Mouse (Mus musculus) heart, embryonic 16.5 days (tissue): ENCODE results near the gene Smarcc1. TPM values are rescaled to one million over a fixed set of nuclear protein-coding genes. Genes with fewer than 3 reads are reported as not detected.
A peak's percentile ranks its signal among the peaks of the same experiment; 100 is the strongest.
"Not testable (repeated sequence)": the region's sequence is repeated elsewhere in the genome, so short reads cannot be mapped to it uniquely, and the experiment has no call there.

Source experiments
- ATAC-seq: fragments of 200-750 bp; cut with Nextera tagmentation; replicated peaks from 2 replicates; pipeline ENCODE4 v1.8.0; 2017; ENCODE audit warnings: moderate number of reproducible peaks; ENCODE audit not compliant: insufficient read depth, low FRiP score; ENCODE audit errors: extremely low read depth
- H3K27ac ChIP-seq: fragments of 300-500 bp; sonication (generic); 2 replicates; pipeline ENCODE4 v1.5.1; 2014; ENCODE audit warnings: mild to moderate bottlenecking, low read length, control low read depth, moderate library complexity
- H3K27me3 ChIP-seq: fragments of 300-500 bp; sonication (generic); 2 replicates; pipeline ENCODE4 v1.6.1; 2014; ENCODE audit warnings: low read length, mixed read lengths; ENCODE audit not compliant: control insufficient read depth, insufficient read depth
- H3K36me3 ChIP-seq: fragments of 300-500 bp; sonication (generic); 2 replicates; pipeline ENCODE4 v1.6.1; 2014; ENCODE audit not compliant: control insufficient read depth, insufficient read depth
- H3K4me1 ChIP-seq: fragments of 300-500 bp; sonication (generic); 2 replicates; pipeline ENCODE4 v1.6.1; 2014; ENCODE audit warnings: low read length, mixed read lengths; ENCODE audit not compliant: control insufficient read depth, insufficient read depth
- H3K4me2 ChIP-seq: fragments of 300-500 bp; sonication (generic); 2 replicates; pipeline ENCODE4 v1.6.1; 2014; ENCODE audit warnings: low read depth, mild to moderate bottlenecking, control low read depth, low read length
- H3K4me3 ChIP-seq: fragments of 300-500 bp; sonication (generic); 2 replicates; pipeline ENCODE4 v1.5.1; 2014; ENCODE audit warnings: mild to moderate bottlenecking, control low read depth, low read length
- H3K9ac ChIP-seq: fragments of 300-500 bp; sonication (generic); 2 replicates; pipeline ENCODE4 v1.6.1; 2014; ENCODE audit warnings: low read length, control low read depth
- H3K9me3 ChIP-seq: fragments of 300-500 bp; sonication (generic); replicated peaks from 2 replicates; pipeline ENCODE4 v1.6.1; 2016; ENCODE audit warnings: low read length; ENCODE audit not compliant: control insufficient read depth
- WGBS: fragments of 180-500 bp; shearing (Covaris S2); extraction: QIAGEN DNeasy Blood & Tissue Kit; methylation state at CpG from one replicate; pipeline ENCODE4 v1.1.7; 2014; 5-methylcytosine and 5-hydroxymethylcytosine counted together
- polyA plus RNA-seq: library from polyadenylated mRNA; unstranded; fragments of >200 nt; fragmentation: Nextera tagmentation; extraction: Ambion mirVana; gene quantifications from 2 replicates; pipeline ENCODE4 v1.2.1, GENCODE M21; 2015

Gene Smarcc1
- polyA plus RNA-seq, 1 experiment from 2014 or later = 56.7 TPM

DNA sequence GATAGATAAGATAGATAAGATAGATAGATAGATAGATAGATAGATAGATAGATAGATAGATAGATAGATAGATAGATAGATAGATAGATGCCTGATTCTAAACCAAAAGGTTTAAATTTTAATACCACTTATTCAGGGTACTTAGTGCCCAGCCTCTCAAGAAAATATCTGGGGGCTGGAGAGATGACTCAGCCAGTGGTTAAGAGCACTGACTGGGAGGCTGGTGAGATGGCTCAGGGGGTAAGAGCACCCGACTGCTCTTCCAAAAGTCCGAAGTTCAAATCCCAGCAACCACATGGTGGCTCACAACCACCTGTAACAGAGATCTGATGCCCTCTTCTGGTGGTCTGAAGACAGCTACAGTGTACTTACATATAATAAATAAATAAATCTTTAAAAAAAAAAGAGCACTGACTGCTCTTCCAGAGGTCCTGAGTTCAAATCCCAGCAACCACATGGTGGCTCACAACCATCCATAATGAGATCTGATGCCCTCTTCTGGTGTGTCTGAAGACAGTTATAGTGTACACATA, 6.6 kb downstream of the Smarcc1 start:
- not testable (repeated sequence) for H3K27me3 ChIP-seq, H3K27ac ChIP-seq, ATAC-seq, H3K36me3 ChIP-seq, H3K4me2 ChIP-seq, H3K9me3 ChIP-seq, H3K4me3 ChIP-seq, H3K4me1 ChIP-seq, H3K9ac ChIP-seq
- 64% methylated on average over 2 of the region's 2 CpGs for WGBS

DNA sequence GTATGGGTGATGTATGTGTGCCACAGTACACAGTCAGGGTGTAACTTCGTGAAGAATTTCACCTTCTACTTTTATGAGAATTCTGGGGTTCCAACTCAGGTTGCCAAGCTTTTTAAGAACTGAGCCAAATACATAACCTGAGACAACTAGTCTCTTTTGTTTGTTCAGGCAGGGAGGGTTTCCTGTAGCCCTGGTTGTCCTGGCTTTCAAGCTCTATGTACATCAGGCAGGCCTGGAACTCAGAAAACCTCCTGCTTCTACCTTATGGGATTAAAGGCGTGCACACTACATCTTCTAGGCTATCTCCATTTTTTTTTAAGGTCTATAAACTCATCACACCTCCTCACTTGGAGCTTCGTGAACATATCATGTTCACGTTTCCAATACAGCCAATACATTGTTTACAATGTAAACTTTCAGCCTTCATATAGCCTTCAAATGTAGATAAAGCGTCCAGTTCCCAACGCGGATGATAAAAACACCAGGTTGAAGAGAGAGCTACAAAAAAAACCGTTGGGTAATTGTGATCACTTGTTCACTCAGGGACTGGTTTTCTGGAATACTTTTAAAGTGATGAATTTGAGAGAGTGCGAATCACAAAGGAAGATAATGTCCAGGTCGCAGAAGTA, 13.5 kb downstream of the Smarcc1 start:
- peak overlapping the region; percentile 66 for H3K4me2 ChIP-seq
- peak overlapping the region; percentile 70 for H3K9ac ChIP-seq
- no peaks in the 10 kb centered on the region for H3K27me3 ChIP-seq
- no peak for ATAC-seq
- no peaks in the 10 kb centered on the region for H3K9me3 ChIP-seq
- H3K4me3 ChIP-seq = peak overlapping the region; percentile 90
- peaks cover 6% of the 10 kb centered on the region for H3K36me3 ChIP-seq
- WGBS = 22% methylated on average over 10 of the region's 10 CpGs
- H3K4me1 ChIP-seq = peaks cover 17% of the 10 kb centered on the region
- H3K27ac ChIP-seq = peak overlapping the region; percentile 88

- H3K4me3 ChIP-seq = peak overlapping the region; percentile 90
- H3K27me3 ChIP-seq = no peaks in the 10 kb centered on the region
- H3K4me2 ChIP-seq = peak overlapping the region; percentile 84
- H3K36me3 ChIP-seq = peaks cover 11% of the 10 kb centered on the region
- under 1% methylated on average over 64 of the region's 64 CpGs for WGBS
- ATAC-seq = peak; percentile 98
- peak overlapping the region; percentile 88 for H3K27ac ChIP-seq
- peak overlapping the region; percentile 91 for H3K9ac ChIP-seq
- peaks cover 17% of the 10 kb centered on the region for H3K4me1 ChIP-seq
- no peaks in the 10 kb centered on the region for H3K9me3 ChIP-seq
Observed at GRCm38 (mm10) chr9:110131525-110132197, 14.2 kb downstream of the Smarcc1 start.

- 0% methylated on average over 21 of the region's 38 CpGs for WGBS
Observed at GRCm38 (mm10) chr9:110132201-110132605, 14.7 kb downstream of the Smarcc1 start.

GRCm38 (mm10) chr9:110132921-110133320, 15.4 kb downstream of the Smarcc1 start:
- H3K9me3 ChIP-seq = no peaks in the 10 kb centered on the region
- peak overlapping the region; percentile 90 for H3K4me3 ChIP-seq
- H3K27me3 ChIP-seq = no peaks in the 10 kb centered on the region
- no peak overlapping the region for H3K9ac ChIP-seq
- no peak overlapping the region for H3K27ac ChIP-seq
- ATAC-seq = no peak
- 44% methylated on average over 6 of the region's 6 CpGs for WGBS
- H3K4me1 ChIP-seq = peaks cover 17% of the 10 kb centered on the region
- H3K4me2 ChIP-seq = peak overlapping the region; percentile 84
- H3K36me3 ChIP-seq = peaks cover 16% of the 10 kb centered on the region

More at GRCm38 (mm10) chr9:110132201-110132605, 14.7 kb downstream of the Smarcc1 start:
- Histone ChIP-seq H3K4me2 (peak overlapping the region; percentile 84), H3K4me3 (peak overlapping the region; percentile 90), H3K27me3 (no peaks in the 10 kb centered on the region), H3K27ac (peak overlapping the region; percentile 88), H3K9ac (peak overlapping the region; percentile 91), H3K36me3 (peaks cover 16% of the 10 kb centered on the region), H3K9me3 (no peaks in the 10 kb centered on the region), H3K4me1 (peaks cover 17% of the 10 kb centered on the region)
- peak; percentile 59 for ATAC-seq

GRCm38 (mm10) chr9:110134176-110134575, 16.7 kb downstream of the Smarcc1 start:
- 84% methylated on average over 5 of the region's 5 CpGs for WGBS
- no peak overlapping the region for H3K4me2 ChIP-seq
- H3K4me3 ChIP-seq = no peak overlapping the region
- H3K36me3 ChIP-seq = peaks cover 16% of the 10 kb centered on the region
- no peak overlapping the region for H3K27ac ChIP-seq
- no peak overlapping the region for H3K9ac ChIP-seq
- peaks cover 17% of the 10 kb centered on the region for H3K4me1 ChIP-seq
- no peaks in the 10 kb centered on the region for H3K9me3 ChIP-seq
- no peak for ATAC-seq
- no peaks in the 10 kb centered on the region for H3K27me3 ChIP-seq

GRCm38 (mm10) chr9:110139119-110139518, 21.6 kb downstream of the Smarcc1 start:
- peaks cover 35% of the 10 kb centered on the region for H3K36me3 ChIP-seq
- no peak overlapping the region for H3K4me2 ChIP-seq
- H3K4me3 ChIP-seq = no peak overlapping the region
- H3K27ac ChIP-seq = no peak overlapping the region
- 64% methylated on average over 4 of the region's 4 CpGs for WGBS
- H3K9me3 ChIP-seq = no peaks in the 10 kb centered on the region
- H3K9ac ChIP-seq = no peak overlapping the region
- peaks cover 2% of the 10 kb centered on the region for H3K4me1 ChIP-seq
- no peak for ATAC-seq
- H3K27me3 ChIP-seq = no peaks in the 10 kb centered on the region

DNA sequence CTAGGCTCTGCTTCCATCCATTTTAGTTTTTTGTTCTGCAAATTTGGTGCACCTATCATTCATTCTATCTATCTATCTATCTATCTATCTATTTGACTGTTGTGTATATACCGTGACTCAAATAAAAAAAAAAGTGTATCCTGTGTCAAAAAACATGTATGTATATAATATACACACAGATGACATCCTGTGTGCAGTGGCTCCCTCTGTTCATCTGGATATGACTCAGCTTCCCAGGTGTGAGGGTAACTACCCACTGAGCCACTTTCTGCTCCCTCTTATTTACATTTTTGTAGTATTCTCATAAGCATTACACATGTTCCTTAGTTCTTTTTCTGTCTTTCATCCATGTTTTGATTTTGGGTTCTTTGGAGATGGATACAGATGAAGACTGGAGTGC, 24.6 kb downstream of the Smarcc1 start:
- H3K9ac ChIP-seq = no peak overlapping the region
- H3K27me3 ChIP-seq = no peaks in the 10 kb centered on the region
- ATAC-seq = no peak
- no peak overlapping the region for H3K4me2 ChIP-seq
- no peak overlapping the region for H3K4me3 ChIP-seq
- 89% methylated on average over 1 of the region's 1 CpGs for WGBS
- no peaks in the 10 kb centered on the region for H3K9me3 ChIP-seq
- H3K4me1 ChIP-seq = no peaks in the 10 kb centered on the region
- H3K27ac ChIP-seq = no peak overlapping the region
- H3K36me3 ChIP-seq = peaks cover 21% of the 10 kb centered on the region

DNA sequence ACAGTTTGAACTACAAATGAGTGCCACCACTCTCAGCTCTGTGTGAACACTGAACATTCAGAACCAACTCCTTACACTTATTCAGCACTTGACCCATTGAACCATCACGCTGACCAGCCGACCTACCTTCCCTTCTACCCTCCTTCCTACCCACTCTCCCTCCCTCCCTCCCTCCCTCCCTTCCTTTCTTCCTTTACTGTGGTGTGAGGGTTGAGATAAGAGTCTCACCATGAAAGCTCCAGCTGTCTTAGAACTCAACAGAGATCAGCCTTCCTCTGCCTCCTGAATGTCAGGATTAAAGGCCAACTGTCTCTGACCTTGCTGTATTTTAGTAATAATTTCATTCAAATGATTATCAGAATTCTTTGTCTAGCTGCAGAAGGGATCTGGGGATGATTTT, 31.1 kb downstream of the Smarcc1 start:
- no peaks in the 10 kb centered on the region for H3K4me1 ChIP-seq
- no peak for ATAC-seq
- H3K9ac ChIP-seq = no peak overlapping the region
- no peak overlapping the region for H3K4me2 ChIP-seq
- H3K9me3 ChIP-seq = no peaks in the 10 kb centered on the region
- 57% methylated on average over 2 of the region's 2 CpGs for WGBS
- no peak overlapping the region for H3K27ac ChIP-seq
- H3K36me3 ChIP-seq = peaks cover 27% of the 10 kb centered on the region
- H3K4me3 ChIP-seq = no peak overlapping the region
- no peaks in the 10 kb centered on the region for H3K27me3 ChIP-seq
